Mouse (Mus musculus) liver, embryonic 12.5 days (tissue): ENCODE results near the gene Ogdhl. TPM values are rescaled to one million over a fixed set of nuclear protein-coding genes. Genes with fewer than 3 reads are reported as not detected.
"Not testable (repeated sequence)": the region's sequence is repeated elsewhere in the genome, so short reads cannot be mapped to it uniquely, and the experiment has no call there.

ENCODE experiments used
- ATAC-seq: fragments of 200-750 bp; cut with Nextera tagmentation; 2 replicates; pipeline ENCODE4 v1.8.0; 2017; ENCODE audit warnings: moderate number of reproducible peaks, mild to moderate bottlenecking, moderate library complexity
- H3K27ac ChIP-seq: fragments of 300-500 bp; sonication (generic); 2 replicates; pipeline ENCODE4 v1.5.1; 2016; ENCODE audit warnings: mild to moderate bottlenecking
- H3K27me3 ChIP-seq: fragments of 300-500 bp; sonication (generic); replicated peaks from 2 replicates; pipeline ENCODE4 v1.6.1; 2016; ENCODE audit warnings: mild to moderate bottlenecking, moderate library complexity
- H3K36me3 ChIP-seq: fragments of 300-500 bp; sonication (generic); 2 replicates; pipeline ENCODE4 v1.6.1; 2016; ENCODE audit warnings: mild to moderate bottlenecking, moderate library complexity
- H3K4me1 ChIP-seq: fragments of 300-500 bp; sonication (generic); 2 replicates; pipeline ENCODE4 v1.6.1; 2016
- H3K4me2 ChIP-seq: fragments of 300-500 bp; sonication (generic); 2 replicates; pipeline ENCODE4 v1.6.1; 2016; ENCODE audit warnings: mild to moderate bottlenecking, moderate library complexity
- H3K4me3 ChIP-seq: fragments of 300-500 bp; sonication (generic); 2 replicates; pipeline ENCODE4 v1.5.1; 2016; ENCODE audit warnings: mild to moderate bottlenecking, moderate library complexity
- H3K9ac ChIP-seq: fragments of 300-500 bp; sonication (generic); 2 replicates; pipeline ENCODE4 v1.6.1; 2016; ENCODE audit warnings: mild to moderate bottlenecking, moderate library complexity
- H3K9me3 ChIP-seq: fragments of 300-500 bp; sonication (generic); replicated peaks from 2 replicates; pipeline ENCODE4 v1.6.1; 2016; ENCODE audit warnings: mild to moderate bottlenecking, moderate library complexity
- WGBS: fragments of 180-500 bp; shearing (Covaris S2); methylation state at CpG from one replicate; pipeline ENCODE4 v1.1.7; 2016; ENCODE audit not compliant: insufficient replicate concordance; 5-methylcytosine and 5-hydroxymethylcytosine counted together
- polyA plus RNA-seq: library from polyadenylated mRNA; unstranded; fragments of >200 nt; fragmentation: Nextera tagmentation; extraction: Ambion mirVana; gene quantifications from 2 replicates; pipeline ENCODE4 v1.2.1, GENCODE M21; 2016

Ogdhl gene
- polyA plus RNA-seq, 1 experiment from 2014 or later, result 2.9 TPM

DNA sequence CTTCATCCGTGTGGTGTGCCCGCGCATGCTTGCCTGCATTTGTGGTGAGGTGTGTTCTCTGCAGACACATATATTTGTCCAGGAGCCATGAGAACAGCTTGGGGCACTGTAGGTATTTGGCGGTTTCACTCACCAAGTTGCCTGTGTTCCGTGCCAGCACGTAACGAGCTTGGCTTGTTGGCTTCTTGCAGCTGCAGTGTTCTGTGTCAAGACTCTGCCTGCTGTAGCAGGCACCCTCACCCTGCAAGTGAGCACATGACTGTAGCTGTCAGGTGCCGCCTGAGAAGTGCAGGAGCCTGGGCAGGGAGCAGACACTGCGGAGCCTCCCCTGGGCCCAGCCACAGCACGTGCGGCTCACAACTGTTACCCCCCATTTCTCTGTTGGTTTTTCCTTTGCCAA lies 14.7 kb downstream of the Ogdhl start:
- Histone ChIP-seq H3K4me1 (no peaks in the 10 kb centered on the region), H3K27ac (no peak overlapping the region), H3K4me2 (no peak overlapping the region), H3K36me3 (0 out of 2 replicates have a peak, but pooled peaks cover 2% of the 10 kb centered on the region), H3K9me3 (no peaks in the 10 kb centered on the region), H3K4me3 (no peak overlapping the region), H3K27me3 (no peaks in the 10 kb centered on the region), H3K9ac (no peak overlapping the region)
- WGBS, result 77% methylated on average over 11 of the region's 11 CpGs
- ATAC-seq, result no peak

DNA sequence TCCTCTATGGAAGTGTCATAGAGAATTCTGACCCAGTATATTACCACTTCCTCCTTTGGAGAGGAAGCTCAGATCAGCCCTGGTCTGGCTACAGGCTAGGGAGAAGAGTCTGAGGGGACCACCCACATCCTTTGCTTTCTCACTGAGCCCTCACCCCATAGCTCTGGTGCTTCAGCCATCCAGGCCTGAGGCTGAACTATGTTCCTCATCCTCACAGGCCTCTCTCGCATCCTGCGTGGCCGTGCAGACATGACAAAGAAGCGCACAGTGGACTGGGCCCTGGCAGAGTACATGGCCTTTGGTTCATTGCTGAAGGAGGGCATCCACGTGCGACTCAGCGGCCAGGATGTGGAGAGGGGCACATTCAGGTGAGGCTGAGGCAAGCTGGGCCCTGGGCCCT lies 20.0 kb downstream of the Ogdhl start:
- 65% methylated on average over 7 of the region's 7 CpGs for WGBS
- Histone ChIP-seq H3K27me3 (no peaks in the 10 kb centered on the region), H3K36me3 (0 out of 2 replicates have a peak, but pooled peaks cover 2% of the 10 kb centered on the region), H3K9ac (no peak overlapping the region), H3K4me2 (no peak overlapping the region), H3K27ac (no peak overlapping the region), H3K4me1 (no peaks in the 10 kb centered on the region), H3K9me3 (no peaks in the 10 kb centered on the region), H3K4me3 (no peak overlapping the region)
- no peak for ATAC-seq

DNA sequence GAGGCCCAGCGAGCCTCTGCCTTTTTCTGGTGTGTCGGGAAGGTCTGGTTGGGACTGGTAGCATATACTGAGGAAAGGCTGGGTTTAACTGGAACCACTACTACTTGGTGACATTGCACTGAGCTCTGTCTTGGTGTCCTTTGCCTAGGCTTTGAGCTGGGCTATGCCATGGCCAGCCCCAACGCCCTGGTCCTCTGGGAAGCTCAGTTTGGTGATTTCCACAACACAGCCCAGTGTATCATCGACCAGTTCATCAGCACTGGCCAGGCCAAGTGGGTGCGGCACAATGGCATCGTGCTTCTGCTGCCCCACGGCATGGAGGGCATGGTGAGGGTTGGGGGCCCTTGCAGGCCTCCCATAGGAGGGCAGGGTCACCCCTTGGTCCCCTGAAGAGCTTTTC lies 22.4 kb downstream of the Ogdhl start:
- Histone ChIP-seq H3K9ac (no peak overlapping the region), H3K4me1 (no peaks in the 10 kb centered on the region), H3K4me3 (no peak overlapping the region), H3K4me2 (no peak overlapping the region), H3K27me3 (no peaks in the 10 kb centered on the region), H3K27ac (no peak overlapping the region), H3K36me3 (0 out of 2 replicates have a peak, but pooled peaks cover under 1% of the 10 kb centered on the region), H3K9me3 (no peaks in the 10 kb centered on the region)
- 71% methylated on average over 7 of the region's 7 CpGs for WGBS
- ATAC-seq, result no peak

DNA sequence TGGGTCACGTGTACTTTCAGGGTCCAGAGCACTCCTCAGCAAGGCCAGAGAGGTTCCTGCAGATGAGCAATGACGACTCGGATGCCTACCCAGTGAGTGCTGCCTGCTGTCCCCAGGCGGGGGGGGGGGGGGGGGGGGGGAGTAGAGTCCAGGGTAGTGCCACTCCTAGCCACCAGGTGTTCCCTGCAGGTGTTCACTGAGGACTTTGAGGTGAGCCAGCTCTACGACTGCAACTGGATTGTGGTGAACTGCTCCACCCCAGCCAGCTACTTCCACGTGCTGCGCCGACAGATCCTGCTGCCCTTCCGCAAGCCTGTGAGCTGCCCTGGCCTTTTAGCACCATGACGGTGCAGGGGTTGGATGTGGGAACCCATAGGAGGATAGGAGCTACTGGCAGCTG lies 22.9 kb downstream of the Ogdhl start:
- ATAC-seq, result no peak
- no peaks in the 10 kb centered on the region for H3K4me1 ChIP-seq
- H3K9me3 ChIP-seq, result no peaks in the 10 kb centered on the region
- H3K4me2 ChIP-seq, result no peak overlapping the region
- no peaks in the 10 kb centered on the region for H3K27me3 ChIP-seq
- no peak overlapping the region for H3K9ac ChIP-seq
- no peak overlapping the region for H3K4me3 ChIP-seq
- WGBS, result 76% methylated on average over 7 of the region's 10 CpGs
- no peak overlapping the region for H3K27ac ChIP-seq
- H3K36me3 ChIP-seq, result no peaks in the 10 kb centered on the region

DNA sequence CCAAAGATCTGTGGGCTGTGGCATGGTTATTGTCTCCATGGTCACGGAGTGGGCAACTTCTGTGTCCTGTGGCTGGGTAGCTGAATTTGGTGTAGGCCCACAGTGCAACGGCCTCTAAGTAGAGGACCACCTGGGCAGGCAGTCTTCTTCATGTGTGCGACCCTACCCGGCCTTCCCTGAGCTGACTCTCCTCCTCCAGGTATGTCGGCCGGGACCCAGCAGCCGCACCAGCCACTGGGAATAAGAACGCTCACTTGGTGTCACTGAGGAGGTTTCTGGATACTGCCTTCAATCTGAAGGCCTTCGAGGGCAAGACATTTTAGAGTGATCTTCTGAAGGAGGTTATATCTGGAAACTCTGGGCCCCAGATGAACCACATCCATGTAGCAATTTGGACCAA lies 25.5 kb downstream of the Ogdhl start:
- WGBS, result 80% methylated on average over 9 of the region's 9 CpGs
- H3K9ac ChIP-seq, result no peak overlapping the region
- ATAC-seq, result no peak
- no peaks in the 10 kb centered on the region for H3K9me3 ChIP-seq
- no peak overlapping the region for H3K27ac ChIP-seq
- H3K27me3 ChIP-seq, result no peaks in the 10 kb centered on the region
- H3K4me1 ChIP-seq, result no peaks in the 10 kb centered on the region
- H3K4me2 ChIP-seq, result no peak overlapping the region
- no peak overlapping the region for H3K4me3 ChIP-seq
- no peaks in the 10 kb centered on the region for H3K36me3 ChIP-seq

DNA sequence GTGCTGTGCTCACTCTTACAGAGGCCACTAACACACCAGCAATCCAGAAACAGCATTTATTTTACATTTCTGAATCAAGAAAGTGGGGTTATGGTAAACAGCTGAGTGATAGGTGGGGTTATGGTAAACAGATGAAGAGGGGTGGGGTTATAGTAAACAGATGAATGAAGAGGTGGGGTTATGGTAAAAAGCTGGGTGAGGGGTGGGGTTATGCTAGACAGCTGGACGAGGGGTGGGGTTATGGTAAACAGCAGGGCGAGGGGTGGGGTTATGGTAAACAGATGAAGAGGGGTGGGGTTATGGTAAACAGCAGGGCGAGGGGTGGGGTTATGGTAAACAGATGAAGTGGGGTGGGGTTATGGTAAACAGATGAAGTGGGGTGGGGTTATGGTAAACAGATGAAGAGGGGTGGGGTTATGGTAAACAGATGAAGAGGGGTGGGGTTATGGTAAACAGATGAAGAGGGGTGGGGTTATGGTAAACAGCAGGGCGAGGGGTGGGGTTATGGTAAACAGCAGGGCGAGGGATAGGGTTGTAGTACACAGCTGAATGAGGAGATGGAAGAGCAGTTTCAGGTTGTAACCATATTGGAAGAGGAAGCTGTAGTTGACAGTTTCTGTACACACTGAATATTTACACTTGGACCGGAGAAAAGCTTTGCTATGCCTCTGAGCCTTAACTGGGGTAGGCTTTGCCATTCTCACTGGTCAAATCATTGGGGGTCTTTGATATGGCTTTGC lies 29.5 kb downstream of the Ogdhl start:
- not testable (repeated sequence) for ATAC-seq, H3K36me3 ChIP-seq, H3K9me3 ChIP-seq, H3K4me3 ChIP-seq, H3K27ac ChIP-seq, H3K4me2 ChIP-seq, H3K4me1 ChIP-seq, H3K9ac ChIP-seq, H3K27me3 ChIP-seq
- 27% methylated on average over 6 of the region's 6 CpGs for WGBS

DNA sequence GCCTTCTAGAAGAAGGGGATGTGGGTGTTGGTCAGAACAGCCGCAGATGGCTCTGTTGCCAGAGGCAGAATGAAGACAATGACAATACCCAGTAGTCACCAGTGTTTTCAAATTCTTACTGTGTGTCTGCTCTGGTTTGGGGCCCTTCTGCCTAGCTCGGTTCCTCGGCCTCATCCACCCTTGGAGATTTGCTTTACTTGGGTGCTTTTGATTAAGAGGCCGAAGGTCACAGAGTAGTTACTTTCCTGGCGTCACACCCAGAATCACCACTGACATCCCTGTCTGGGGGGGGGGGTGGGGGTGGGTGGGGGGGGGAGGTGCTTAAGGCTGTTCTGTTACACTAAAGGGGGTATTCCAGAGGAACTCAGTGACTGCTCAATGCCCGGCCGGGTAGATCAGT lies 42.5 kb downstream of the Ogdhl start:
- ATAC-seq, result no peak
- Histone ChIP-seq H3K9me3 (no peaks in the 10 kb centered on the region), H3K4me3 (no peak overlapping the region), H3K4me2 (no peak overlapping the region), H3K9ac (no peak overlapping the region), H3K36me3 (no peaks in the 10 kb centered on the region), H3K27ac (no peak overlapping the region), H3K27me3 (no peaks in the 10 kb centered on the region), H3K4me1 (no peaks in the 10 kb centered on the region)
- WGBS, result 46% methylated on average over 6 of the region's 7 CpGs

DNA sequence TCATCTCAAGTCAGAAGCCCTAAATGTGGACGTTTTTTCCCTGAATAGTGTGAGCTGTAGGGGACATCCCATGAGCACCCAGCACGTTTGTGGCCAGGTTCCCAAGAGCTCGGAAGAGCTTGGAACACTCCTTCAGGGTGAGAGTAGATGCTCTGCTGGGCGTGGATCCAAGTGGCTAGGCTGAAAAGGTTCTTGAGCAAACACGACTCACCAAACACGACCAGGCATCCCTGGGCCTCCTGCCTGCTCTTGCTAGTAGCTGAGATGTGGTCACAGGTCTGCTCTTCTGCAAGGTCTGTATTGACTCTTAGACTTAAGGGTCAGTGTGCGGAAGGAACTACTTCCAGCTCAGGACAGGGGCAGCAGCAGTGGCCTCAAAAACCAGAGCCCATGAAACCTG lies 47.9 kb downstream of the Ogdhl start:
- Histone ChIP-seq H3K4me3 (no peak overlapping the region), H3K36me3 (no peaks in the 10 kb centered on the region), H3K27ac (no peak overlapping the region), H3K9me3 (no peaks in the 10 kb centered on the region), H3K27me3 (no peaks in the 10 kb centered on the region), H3K9ac (no peak overlapping the region), H3K4me1 (no peaks in the 10 kb centered on the region), H3K4me2 (no peak overlapping the region)
- ATAC-seq, result no peak
- 52% methylated on average over 7 of the region's 7 CpGs for WGBS

DNA sequence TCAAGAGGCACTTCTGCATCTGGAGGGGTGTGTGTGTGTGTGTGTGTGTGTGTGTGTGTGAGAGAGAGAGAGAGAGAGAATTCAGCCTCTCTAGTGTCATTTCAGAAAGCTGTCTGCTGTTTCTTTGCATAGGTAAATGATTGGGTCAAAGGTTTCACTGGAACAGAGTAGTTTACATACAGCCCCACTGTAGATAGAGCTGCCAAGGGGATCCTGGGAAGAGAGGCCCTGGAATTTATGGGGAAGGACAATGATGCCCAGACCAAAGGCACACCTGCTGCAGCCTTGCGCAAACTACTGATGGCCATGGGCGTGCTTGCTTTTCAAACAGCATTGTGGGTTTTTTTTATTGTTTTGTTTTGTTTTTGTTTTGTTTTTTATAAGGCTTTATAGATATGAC lies 50.7 kb downstream of the Ogdhl start:
- Histone ChIP-seq H3K4me3 (no peak overlapping the region), H3K27ac (no peak overlapping the region), H3K4me2 (no peak overlapping the region), H3K36me3 (no peaks in the 10 kb centered on the region), H3K9ac (no peak overlapping the region), H3K27me3 (no peaks in the 10 kb centered on the region), H3K4me1 (no peaks in the 10 kb centered on the region), H3K9me3 (no peaks in the 10 kb centered on the region)
- WGBS, result 80% methylated on average over 2 of the region's 2 CpGs
- ATAC-seq, result no peak

DNA sequence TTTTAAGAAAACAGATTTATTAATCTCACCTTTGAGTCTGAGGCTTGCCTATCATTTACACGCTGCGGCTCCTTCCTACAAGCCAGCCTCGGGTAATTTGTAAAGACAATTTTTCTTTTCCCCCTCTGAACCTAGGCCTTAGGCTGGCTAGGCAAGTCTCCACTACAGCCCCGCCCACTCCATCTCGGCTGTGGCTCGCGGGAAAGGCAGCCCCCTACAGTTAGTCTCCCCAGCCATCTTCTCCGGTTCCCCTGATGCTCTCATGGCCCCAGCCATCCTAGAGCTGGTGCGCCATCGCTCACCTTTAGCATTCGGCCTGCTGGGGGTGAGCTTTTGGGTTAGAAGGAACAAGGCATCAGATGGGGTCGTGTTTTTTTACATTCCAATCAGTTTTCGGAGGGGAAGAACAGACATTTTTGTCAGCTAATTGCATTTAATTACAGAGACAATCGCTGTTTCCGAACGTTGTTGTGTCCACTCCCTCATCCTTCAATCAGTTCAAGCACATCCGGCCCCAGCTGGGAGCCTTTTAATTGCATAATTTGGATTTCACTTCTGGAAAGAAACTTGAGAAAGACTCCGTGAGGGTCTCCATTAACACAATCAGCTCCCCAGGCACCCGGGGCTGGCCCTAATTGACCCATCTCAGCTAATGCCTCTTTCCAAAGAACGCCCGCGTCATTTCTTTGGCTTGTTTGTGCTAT lies 57.7 kb downstream of the Ogdhl start:
- Histone ChIP-seq H3K9ac (no peak overlapping the region), H3K4me3 (no peak overlapping the region), H3K4me1 (no peaks in the 10 kb centered on the region), H3K9me3 (no peaks in the 10 kb centered on the region), H3K27me3 (peaks cover 46% of the 10 kb centered on the region), H3K36me3 (no peaks in the 10 kb centered on the region), H3K4me2 (no peak overlapping the region), H3K27ac (no peak overlapping the region)
- 16% methylated on average over 22 of the region's 22 CpGs for WGBS
- no peak for ATAC-seq

DNA sequence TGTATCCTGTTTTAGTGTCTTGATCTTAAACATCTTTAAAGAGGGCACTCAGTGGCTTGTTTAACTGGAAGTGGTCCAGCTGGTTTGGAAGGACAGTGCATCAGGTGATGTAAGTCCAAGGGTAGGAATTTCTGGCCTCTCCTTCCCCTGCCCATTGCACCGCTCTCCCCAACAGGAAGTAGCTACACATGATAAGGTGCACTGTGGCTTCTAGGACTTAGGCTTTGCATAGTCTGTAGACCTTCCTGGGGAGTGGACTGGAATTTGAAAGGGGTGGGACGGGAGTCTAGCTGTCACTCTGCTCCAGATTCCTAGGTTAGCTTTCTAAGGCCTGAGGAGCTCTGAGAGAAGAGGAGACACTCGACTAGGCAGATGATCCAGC lies 58.3 kb downstream of the Ogdhl start:
- Histone ChIP-seq H3K27me3 (peaks cover 46% of the 10 kb centered on the region), H3K27ac (no peak overlapping the region), H3K4me1 (no peaks in the 10 kb centered on the region), H3K4me3 (no peak overlapping the region), H3K9me3 (no peaks in the 10 kb centered on the region), H3K4me2 (no peak overlapping the region), H3K9ac (no peak overlapping the region), H3K36me3 (no peaks in the 10 kb centered on the region)
- ATAC-seq, result no peak
- WGBS, result 23% methylated on average over 3 of the region's 3 CpGs

DNA sequence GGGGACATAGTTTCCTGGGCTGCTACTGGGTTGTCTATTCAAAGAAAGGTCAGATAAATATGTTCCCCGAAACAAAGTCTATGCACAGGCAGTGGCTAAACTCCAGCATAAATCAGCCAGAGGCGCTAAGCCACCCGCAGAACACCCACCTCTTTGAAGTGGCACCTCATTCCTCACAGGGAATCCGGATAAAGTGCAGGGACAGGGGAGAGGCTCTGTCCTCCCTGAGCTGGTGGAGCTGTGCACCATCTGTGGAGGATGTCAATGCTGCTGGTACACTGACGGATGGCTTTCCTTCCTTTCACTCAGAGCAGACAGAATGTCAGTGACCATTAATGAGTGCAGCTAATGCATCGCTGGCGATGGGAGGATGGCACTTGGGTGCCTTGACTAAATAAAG lies 59.2 kb downstream of the Ogdhl start:
- WGBS, result 21% methylated on average over 7 of the region's 7 CpGs

More for the DNA sequence above, 59.2 kb downstream of the Ogdhl start:
- H3K27ac ChIP-seq, result no peak overlapping the region
- H3K9me3 ChIP-seq, result no peaks in the 10 kb centered on the region
- no peak for ATAC-seq
- H3K4me3 ChIP-seq, result no peak overlapping the region
- H3K9ac ChIP-seq, result no peak overlapping the region
- H3K36me3 ChIP-seq, result no peaks in the 10 kb centered on the region
- peaks cover 46% of the 10 kb centered on the region for H3K27me3 ChIP-seq
- no peak overlapping the region for H3K4me2 ChIP-seq
- H3K4me1 ChIP-seq, result no peaks in the 10 kb centered on the region
